Mouse (Mus musculus) heart, embryonic 14.5 days (tissue): Measurements from ENCODE around the gene Slco4a1. TPM values are rescaled to one million over a fixed set of nuclear protein-coding genes. Genes with fewer than 3 reads are reported as not detected.

Experiments
- ATAC-seq: fragments of 200-750 bp; cut with Nextera tagmentation; 2 replicates; pipeline ENCODE4 v1.8.0; 2017; ENCODE audit warnings: low read depth, moderate TSS enrichment; ENCODE audit not compliant: insufficient number of reproducible peaks, insufficient read depth, low FRiP score
- H3K27ac ChIP-seq, 2 experiments: fragments of 200-500 bp in 1 of 2; fragments of 300-500 bp in 1 of 2; sonication (generic) in 1 of 2; replicated peaks in 1 of 2; 2 replicates each; pipeline ENCODE4 v1.5.1; 2012 to 2014; ENCODE audit warnings: low read depth in 2 of 2, low read length in 2 of 2, control low read depth in 1 of 2, mild to moderate bottlenecking in 1 of 2, mixed read lengths in 1 of 2; ENCODE audit not compliant: control insufficient read depth in 1 of 2, insufficient read depth in 1 of 2
- H3K27me3 ChIP-seq: fragments of 300-500 bp; sonication (generic); 2 replicates; pipeline ENCODE4 v1.6.1; 2014; ENCODE audit warnings: mild to moderate bottlenecking, low read length, control low read depth; ENCODE audit not compliant: control insufficient read depth, insufficient read depth
- H3K36me3 ChIP-seq: fragments of 300-500 bp; sonication (generic); 2 replicates; pipeline ENCODE4 v1.6.1; 2014; ENCODE audit warnings: mild to moderate bottlenecking, control low read depth, low read length, mixed read lengths; ENCODE audit not compliant: control insufficient read depth, insufficient read depth
- H3K4me1 ChIP-seq, 2 experiments: fragments of 200-500 bp in 1 of 2; fragments of 300-500 bp in 1 of 2; sonication (generic) in 1 of 2; 2 replicates each; pipeline ENCODE4 v1.6.1; 2012 to 2014; ENCODE audit warnings: low read length in 2 of 2, control low read depth in 1 of 2, mixed read lengths in 1 of 2; ENCODE audit not compliant: control insufficient read depth in 2 of 2, insufficient read depth in 2 of 2
- H3K4me2 ChIP-seq: fragments of 300-500 bp; sonication (generic); 2 replicates; pipeline ENCODE4 v1.6.1; 2014; ENCODE audit warnings: mild to moderate bottlenecking, low read length
- H3K4me3 ChIP-seq, 2 experiments: fragments of 200-500 bp in 1 of 2; fragments of 300-500 bp in 1 of 2; sonication (generic) in 1 of 2; 2 replicates each; pipeline ENCODE4 v1.5.1; 2012 to 2014; ENCODE audit warnings: low read length in 2 of 2, mild to moderate bottlenecking in 2 of 2, control low read depth in 1 of 2, low read depth in 1 of 2, moderate library complexity in 1 of 2; ENCODE audit not compliant: control insufficient read depth in 1 of 2, insufficient read depth in 1 of 2
- H3K9ac ChIP-seq: fragments of 300-500 bp; sonication (generic); 2 replicates; pipeline ENCODE4 v1.6.1; 2014; ENCODE audit warnings: mild to moderate bottlenecking, low read length
- H3K9me3 ChIP-seq: fragments of 300-500 bp; sonication (generic); 2 replicates; pipeline ENCODE4 v1.6.1; 2016; ENCODE audit warnings: low read length, control low read depth; ENCODE audit not compliant: control insufficient read depth
- WGBS: fragments of 180-500 bp; shearing (Covaris S2); extraction: QIAGEN DNeasy Blood & Tissue Kit; methylation state at CpG from one replicate; pipeline ENCODE4 v1.1.7; 2014; 5-methylcytosine and 5-hydroxymethylcytosine counted together
- polyA plus RNA-seq: library from polyadenylated mRNA; unstranded; fragments of >200 nt; fragmentation: Nextera tagmentation; extraction: Ambion mirVana; gene quantifications from 2 replicates; pipeline ENCODE4 v1.2.1, GENCODE M21; 2014

Slco4a1 gene
- polyA plus RNA-seq, 1 experiment from 2014 or later = 0.26 TPM

DNA sequence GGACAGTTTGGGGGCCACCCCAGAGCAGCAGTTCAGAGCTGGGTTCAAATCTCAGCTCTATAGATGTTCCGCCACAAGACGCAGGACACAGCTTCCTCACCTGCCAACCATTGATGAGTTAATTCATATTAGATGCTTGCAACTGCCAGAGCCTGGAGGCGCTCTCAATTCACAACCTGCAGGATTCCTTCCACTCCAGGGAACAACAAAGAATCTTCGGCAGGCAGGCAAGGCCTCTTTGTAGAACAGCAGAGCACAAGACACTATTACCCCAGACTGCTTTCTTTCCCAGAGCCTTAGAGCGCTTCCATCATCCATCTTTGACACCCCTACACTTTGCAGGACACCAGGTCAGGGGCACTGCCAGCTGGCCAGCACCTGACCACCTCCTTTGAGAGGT is 50.2 kb downstream of the Slco4a1 start:
- no peaks in the 10 kb centered on the region for H3K9me3 ChIP-seq
- H3K4me2 ChIP-seq = no peak overlapping the region
- peaks cover 2 to 9% of the 10 kb centered on the region in 2 experiments; a peak in 3 of 4 replicates for H3K4me1 ChIP-seq
- H3K36me3 ChIP-seq = no peaks in the 10 kb centered on the region
- H3K27ac ChIP-seq = no peak overlapping the region
- ATAC-seq = no peak
- H3K4me3 ChIP-seq = no peak overlapping the region
- peaks cover 9% of the 10 kb centered on the region for H3K27me3 ChIP-seq
- WGBS = 86% methylated on average over 5 of the region's 5 CpGs
- H3K9ac ChIP-seq = no peak overlapping the region

- H3K4me2 ChIP-seq = no peak overlapping the region
- no peak for ATAC-seq
- H3K9ac ChIP-seq = no peak overlapping the region
- H3K9me3 ChIP-seq = no peaks in the 10 kb centered on the region
- no peaks in the 10 kb centered on the region for H3K36me3 ChIP-seq
- no peak overlapping the region for H3K4me3 ChIP-seq
- H3K27me3 ChIP-seq = peaks cover 4% of the 10 kb centered on the region; the same call in 1 of the 2 replicates
- no peak overlapping the region for H3K27ac ChIP-seq
- WGBS = 77% methylated on average over 14 of the region's 14 CpGs
- peaks cover 11 to 14% of the 10 kb centered on the region in 2 experiments for H3K4me1 ChIP-seq
These were observed 52.5 kb downstream of the Slco4a1 start for GRCm38 (mm10) chr2:180508455-180509115.

GRCm38 (mm10) chr2:180510867-180511266 is 54.8 kb downstream of the Slco4a1 start:
- no peak overlapping the region for H3K9ac ChIP-seq
- 73% methylated on average over 5 of the region's 5 CpGs for WGBS

GRCm38 (mm10) chr2:180511875-180512661 is 56.0 kb downstream of the Slco4a1 start:
- Histone ChIP-seq H3K9me3 (no peaks in the 10 kb centered on the region), H3K4me2 (no peak overlapping the region), H3K4me1 (peaks cover 12 to 14% of the 10 kb centered on the region in 2 experiments), H3K27ac (no peak overlapping the region), H3K9ac (no peak overlapping the region), H3K27me3 (no peaks in the 10 kb centered on the region), H3K4me3 (no peak overlapping the region), H3K36me3 (no peaks in the 10 kb centered on the region)
- no peak for ATAC-seq
- WGBS = 57% methylated on average over 13 of the region's 13 CpGs

More at GRCm38 (mm10) chr2:180510867-180511266, 54.8 kb downstream of the Slco4a1 start:
- Histone ChIP-seq H3K4me1 (peaks cover 12 to 14% of the 10 kb centered on the region in 2 experiments), H3K9me3 (no peaks in the 10 kb centered on the region), H3K27me3 (no peaks in the 10 kb centered on the region), H3K4me3 (no peak overlapping the region), H3K36me3 (no peaks in the 10 kb centered on the region), H3K4me2 (no peak overlapping the region), H3K27ac (no peak overlapping the region)
- ATAC-seq = no peak

DNA sequence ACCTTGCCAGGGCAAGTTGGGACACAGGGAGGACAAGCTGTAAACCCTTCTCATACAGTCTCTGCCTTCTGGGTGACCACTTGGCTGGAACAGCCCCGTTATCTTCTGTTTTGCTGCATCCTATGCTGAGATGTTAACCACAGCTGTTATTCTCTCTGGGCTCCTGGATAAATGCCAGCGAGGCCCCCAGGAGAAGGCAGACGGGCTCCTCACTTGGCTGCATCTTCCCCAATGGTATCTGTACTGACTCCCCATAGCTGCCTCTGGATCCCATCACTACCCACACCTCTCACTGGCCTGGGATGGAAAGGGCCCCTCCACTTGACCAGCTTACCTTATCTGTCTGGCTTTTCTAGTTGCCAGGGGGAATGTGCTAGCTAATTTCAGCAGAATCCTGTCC is 57.0 kb downstream of the Slco4a1 start:
- H3K9ac ChIP-seq = no peak overlapping the region
- no peaks in the 10 kb centered on the region for H3K36me3 ChIP-seq
- no peak overlapping the region for H3K4me2 ChIP-seq
- 21% methylated on average over 3 of the region's 3 CpGs for WGBS
- 0 out of 2 replicates have a peak, but pooled peaks have one; percentile 47 for ATAC-seq
- peaks cover 12 to 14% of the 10 kb centered on the region in 2 experiments for H3K4me1 ChIP-seq
- H3K27me3 ChIP-seq = no peaks in the 10 kb centered on the region
- H3K4me3 ChIP-seq = no peak overlapping the region
- no peak overlapping the region for H3K27ac ChIP-seq
- H3K9me3 ChIP-seq = no peaks in the 10 kb centered on the region

DNA sequence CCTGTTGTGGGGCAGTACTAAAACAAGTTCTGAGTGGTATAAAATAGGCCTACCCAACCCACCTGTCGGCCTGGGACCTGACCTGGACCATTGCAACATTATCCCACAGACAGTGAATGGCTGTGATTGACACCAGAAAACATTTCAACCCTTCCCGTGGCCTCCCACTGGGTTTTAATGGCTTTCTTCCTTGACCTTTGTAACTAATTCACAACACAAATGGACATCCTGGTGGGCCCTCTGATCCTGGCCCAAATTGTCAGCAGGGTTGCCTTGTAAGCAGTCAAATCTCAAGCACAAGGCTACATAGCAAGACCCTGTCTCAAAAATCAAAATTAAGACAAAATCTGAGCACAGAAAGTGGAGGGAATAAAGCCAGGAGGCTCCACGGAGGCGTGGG is 57.8 kb downstream of the Slco4a1 start:
- Histone ChIP-seq H3K4me1 (peaks cover 12 to 14% of the 10 kb centered on the region in 2 experiments), H3K9ac (no peak overlapping the region), H3K9me3 (no peaks in the 10 kb centered on the region), H3K27me3 (no peaks in the 10 kb centered on the region), H3K4me2 (no peak overlapping the region), H3K4me3 (no peak overlapping the region), H3K36me3 (no peaks in the 10 kb centered on the region), H3K27ac (no peak overlapping the region)
- ATAC-seq = no peak
- 66% methylated on average over 4 of the region's 4 CpGs for WGBS

GRCm38 (mm10) chr2:180521437-180522221 is 65.6 kb downstream of the Slco4a1 start:
- H3K36me3 ChIP-seq = no peaks in the 10 kb centered on the region
- no peaks in the 10 kb centered on the region for H3K9me3 ChIP-seq
- no peaks in the 10 kb centered on the region for H3K4me1 ChIP-seq
- H3K4me2 ChIP-seq = no peak overlapping the region
- no peak overlapping the region for H3K9ac ChIP-seq
- no peak overlapping the region for H3K4me3 ChIP-seq
- peaks cover 22% of the 10 kb centered on the region for H3K27me3 ChIP-seq
- 67% methylated on average over 5 of the region's 5 CpGs for WGBS
- H3K27ac ChIP-seq = no peak overlapping the region
- no peak for ATAC-seq
